Mouse (Mus musculus): ENCODE measurements at regions not wholly inside any gene's neighbourhood (a gene's known extent, or its start where the extent isn't known, plus 50 kb on each side); places are given as distances from the start of the nearest gene placed in this dataset.
"Not testable (repeated sequence)": the region's sequence is repeated elsewhere in the genome, so short reads cannot be mapped to it uniquely, and the experiment has no call there.

GRCm38 (mm10) chr5:148662281-148662741 is 109.7 kb upstream of the Ubl3 start:
- no peaks in the 10 kb centered on the region for H3K36me3 ChIP-seq
- no peak overlapping the region for H3K4me3 ChIP-seq (replicated peaks)
- H3K4me2 ChIP-seq (replicated peaks): no peak overlapping the region
- H3K9me3 ChIP-seq: 0 out of 2 replicates have a peak, but pooled peaks cover 5% of the 10 kb centered on the region
- no peaks in the 10 kb centered on the region for H3K27me3 ChIP-seq
- H3K27ac ChIP-seq: no peak overlapping the region
- 73% methylated on average over 15 of the region's 15 CpGs for WGBS
- ATAC-seq: no peak
- no peaks in the 10 kb centered on the region for H3K4me1 ChIP-seq (replicated peaks)
- no peak overlapping the region for H3K9ac ChIP-seq (replicated peaks)

GRCm38 (mm10) chr5:148661120-148661519 is 108.5 kb upstream of the Ubl3 start:
- Histone ChIP-seq H3K4me1 (replicated peaks) (no peaks in the 10 kb centered on the region), H3K4me2 (replicated peaks) (no peak overlapping the region), H3K27ac (no peak overlapping the region), H3K27me3 (no peaks in the 10 kb centered on the region), H3K36me3 (no peaks in the 10 kb centered on the region), H3K4me3 (replicated peaks) (no peak overlapping the region), H3K9ac (replicated peaks) (no peak overlapping the region), H3K9me3 (0 out of 2 replicates have a peak, but pooled peaks cover 5% of the 10 kb centered on the region)
- 86% methylated on average over 4 of the region's 4 CpGs for WGBS
- no peak for ATAC-seq

GRCm38 (mm10) chr5:148657936-148658640 is 105.5 kb upstream of the Ubl3 start:
- WGBS: 73% methylated on average over 4 of the region's 4 CpGs
- Histone ChIP-seq H3K4me3 (replicated peaks) (no peak overlapping the region), H3K4me2 (replicated peaks) (no peak overlapping the region)

GRCm38 (mm10) chr5:148652525-148653243 is 100.1 kb upstream of the Ubl3 start:
- no peak overlapping the region for H3K9ac ChIP-seq (replicated peaks)
- H3K27me3 ChIP-seq: no peaks in the 10 kb centered on the region
- H3K36me3 ChIP-seq: no peaks in the 10 kb centered on the region
- H3K4me3 ChIP-seq (replicated peaks): no peak overlapping the region
- ATAC-seq: no peak
- no peaks in the 10 kb centered on the region for H3K9me3 ChIP-seq
- 67% methylated on average over 6 of the region's 7 CpGs for WGBS
- no peak overlapping the region for H3K27ac ChIP-seq
- H3K4me2 ChIP-seq (replicated peaks): no peak overlapping the region
- no peaks in the 10 kb centered on the region for H3K4me1 ChIP-seq (replicated peaks)

More at GRCm38 (mm10) chr5:148657936-148658640, 105.5 kb upstream of the Ubl3 start:
- ATAC-seq: no peak
- Histone ChIP-seq H3K9ac (replicated peaks) (no peak overlapping the region), H3K36me3 (no peaks in the 10 kb centered on the region), H3K27ac (no peak overlapping the region), H3K9me3 (0 out of 2 replicates have a peak, but pooled peaks cover 5% of the 10 kb centered on the region), H3K27me3 (no peaks in the 10 kb centered on the region), H3K4me1 (replicated peaks) (no peaks in the 10 kb centered on the region)

- H3K36me3 ChIP-seq: no peaks in the 10 kb centered on the region
- H3K27me3 ChIP-seq: no peaks in the 10 kb centered on the region
- no peak for ATAC-seq
- WGBS: 65% methylated on average over 4 of the region's 4 CpGs
- no peak overlapping the region for H3K9ac ChIP-seq (replicated peaks)
- H3K4me2 ChIP-seq (replicated peaks): no peak overlapping the region
- H3K9me3 ChIP-seq: no peaks in the 10 kb centered on the region
- no peak overlapping the region for H3K4me3 ChIP-seq (replicated peaks)
- H3K27ac ChIP-seq: no peak overlapping the region
- H3K4me1 ChIP-seq (replicated peaks): no peaks in the 10 kb centered on the region
Observed at GRCm38 (mm10) chr5:148651736-148652135, 99.1 kb upstream of the Ubl3 start.

GRCm38 (mm10) chr5:148649573-148649972 is 97.0 kb upstream of the Ubl3 start:
- not testable (repeated sequence) for H3K4me2 ChIP-seq (replicated peaks); H3K4me1 ChIP-seq (replicated peaks); H3K27me3 ChIP-seq; H3K36me3 ChIP-seq; ATAC-seq; H3K27ac ChIP-seq; H3K9me3 ChIP-seq; H3K4me3 ChIP-seq (replicated peaks); H3K9ac ChIP-seq (replicated peaks)
- WGBS: 95% methylated on average over 7 of the region's 7 CpGs

- H3K9me3 ChIP-seq: peaks cover 2% of the 10 kb centered on the region; the same call in 1 of the 2 replicates
- H3K9ac ChIP-seq (replicated peaks): no peak overlapping the region
- no peaks in the 10 kb centered on the region for H3K27me3 ChIP-seq
- WGBS: 82% methylated on average over 9 of the region's 9 CpGs
- H3K36me3 ChIP-seq: no peaks in the 10 kb centered on the region
- H3K4me1 ChIP-seq (replicated peaks): no peaks in the 10 kb centered on the region
- no peak overlapping the region for H3K4me3 ChIP-seq (replicated peaks)
- H3K27ac ChIP-seq: no peak overlapping the region
- no peak overlapping the region for H3K4me2 ChIP-seq (replicated peaks)
- no peak for ATAC-seq
Observed at GRCm38 (mm10) chr5:148649123-148649522, 96.5 kb upstream of the Ubl3 start.

- no peaks in the 10 kb centered on the region for H3K27me3 ChIP-seq
- H3K4me2 ChIP-seq (replicated peaks): no peak overlapping the region
- no peak overlapping the region for H3K4me3 ChIP-seq (replicated peaks)
- H3K9me3 ChIP-seq: peaks cover 2% of the 10 kb centered on the region; the same call in 1 of the 2 replicates
- H3K36me3 ChIP-seq: no peaks in the 10 kb centered on the region
- H3K27ac ChIP-seq: no peak overlapping the region
- ATAC-seq: no peak
- no peaks in the 10 kb centered on the region for H3K4me1 ChIP-seq (replicated peaks)
- 59% methylated on average over 2 of the region's 2 CpGs for WGBS
- no peak overlapping the region for H3K9ac ChIP-seq (replicated peaks)
Observed at GRCm38 (mm10) chr5:148647644-148648043, 95.1 kb upstream of the Ubl3 start.

- Histone ChIP-seq H3K27me3 (no peaks in the 10 kb centered on the region), H3K9me3 (peaks cover 2% of the 10 kb centered on the region; the same call in 1 of the 2 replicates), H3K36me3 (no peaks in the 10 kb centered on the region), H3K9ac (replicated peaks) (no peak overlapping the region), H3K4me3 (replicated peaks) (no peak overlapping the region), H3K4me1 (replicated peaks) (no peaks in the 10 kb centered on the region), H3K4me2 (replicated peaks) (no peak overlapping the region), H3K27ac (no peak overlapping the region)
- no peak for ATAC-seq
- 35% methylated on average over 4 of the region's 4 CpGs for WGBS
Observed at GRCm38 (mm10) chr5:148645772-148646171, 93.2 kb upstream of the Ubl3 start.

GRCm38 (mm10) chr5:148645191-148645681 is 92.6 kb upstream of the Ubl3 start:
- Histone ChIP-seq H3K4me2 (replicated peaks) (no peak overlapping the region), H3K27me3 (no peaks in the 10 kb centered on the region), H3K9ac (replicated peaks) (no peak overlapping the region), H3K9me3 (peaks cover 2% of the 10 kb centered on the region; the same call in 1 of the 2 replicates), H3K4me3 (replicated peaks) (no peak overlapping the region), H3K27ac (no peak overlapping the region), H3K4me1 (replicated peaks) (no peaks in the 10 kb centered on the region), H3K36me3 (no peaks in the 10 kb centered on the region)
- no peak for ATAC-seq
- WGBS: 83% methylated on average over 10 of the region's 10 CpGs

GRCm38 (mm10) chr5:148644345-148644744 is 91.8 kb upstream of the Ubl3 start:
- no peaks in the 10 kb centered on the region for H3K4me1 ChIP-seq (replicated peaks)

More at GRCm38 (mm10) chr5:148644345-148644744, 91.8 kb upstream of the Ubl3 start:
- Histone ChIP-seq H3K9me3 (peaks cover 2% of the 10 kb centered on the region; the same call in 1 of the 2 replicates), H3K27ac (no peak overlapping the region), H3K9ac (replicated peaks) (no peak overlapping the region), H3K36me3 (no peaks in the 10 kb centered on the region), H3K4me2 (replicated peaks) (no peak overlapping the region), H3K27me3 (no peaks in the 10 kb centered on the region), H3K4me3 (replicated peaks) (no peak overlapping the region)
- ATAC-seq: no peak
- WGBS: 97% methylated on average over 7 of the region's 7 CpGs

Measured in midbrain, embryonic 13.5 days (tissue).